Mouse (Mus musculus): ENCODE data around the gene Wars.

DNA sequence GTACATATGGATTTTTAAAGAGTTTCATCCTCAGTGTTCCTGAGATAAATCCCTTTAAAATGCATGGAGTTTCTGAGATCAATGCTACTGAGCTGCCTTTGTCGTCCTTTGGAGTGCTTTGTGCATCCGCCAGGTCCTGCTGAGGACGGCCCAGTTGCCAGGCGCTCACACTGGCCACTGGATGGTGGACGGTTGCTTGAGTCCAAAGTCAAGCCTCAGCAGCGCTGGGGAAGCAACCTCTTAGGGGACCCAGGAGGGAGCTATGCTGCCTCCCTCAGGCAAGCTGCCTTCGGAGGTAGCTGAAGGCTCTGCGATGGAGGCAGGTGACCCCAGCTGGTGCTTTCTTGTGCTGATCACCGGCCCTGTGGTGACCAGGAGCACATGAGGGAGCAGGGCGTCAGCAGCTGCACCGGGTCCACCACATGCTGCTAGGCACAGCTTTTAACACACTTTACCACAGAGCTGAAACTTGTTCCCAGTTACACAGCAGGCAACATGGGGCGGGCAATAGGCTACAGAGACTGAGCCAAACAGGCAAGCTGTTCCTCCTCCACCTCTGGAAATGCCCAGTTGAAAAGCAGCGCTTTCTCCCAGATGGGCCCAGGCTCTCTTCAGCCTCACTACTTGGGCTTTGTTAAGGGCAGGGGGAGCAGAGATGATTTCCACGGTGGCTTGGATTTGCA lies 11.8 kb upstream of the Wars start:
- TF ChIP-seq CTCF (IDR thresholded peaks at IDR 0.05; ENCODE audit: low read depth) (no peak), EP300 (IDR thresholded peaks at IDR 0.05; ENCODE audit: low read depth) (no peak)

Measured in liver, embryonic 14.5 days (tissue).